Mouse (Mus musculus): ENCODE results near the gene Kctd6.
"Not testable (repeated sequence)": the region's sequence is repeated elsewhere in the genome, so short reads cannot be mapped to it uniquely, and the experiment has no call there.

Gene Kctd6

GRCm38 (mm10) chr14:8250141-8250871, 36.4 kb downstream of the Kctd6 start:
- no peak for DNase-seq (ENCODE audit: low spot score in 2 of 2)

GRCm38 (mm10) chr14:8251330-8251885, 37.5 kb downstream of the Kctd6 start:
- DNase-seq (ENCODE audit: low spot score in 2 of 2), result no peak

GRCm38 (mm10) chr14:8255076-8255729, 41.3 kb downstream of the Kctd6 start:
- DNase-seq (ENCODE audit: low spot score in 2 of 2), result peak; percentile 68 to 77

- DNase-seq (ENCODE audit: low spot score in 2 of 2), result no peak
These were observed 42.1 kb downstream of the Kctd6 start for GRCm38 (mm10) chr14:8256072-8256471.

GRCm38 (mm10) chr14:8256881-8257280, 42.9 kb downstream of the Kctd6 start:
- no peak for DNase-seq (ENCODE audit: low spot score in 2 of 2)

- DNase-seq (ENCODE audit: low spot score in 2 of 2), result no peak
These were observed 43.8 kb downstream of the Kctd6 start for GRCm38 (mm10) chr14:8257521-8258334.

- no peak for DNase-seq (ENCODE audit: low spot score in 2 of 2)
These were observed 44.3 kb downstream of the Kctd6 start for GRCm38 (mm10) chr14:8258335-8258627.

GRCm38 (mm10) chr14:8258752-8259151, 44.8 kb downstream of the Kctd6 start:
- no peak for DNase-seq (ENCODE audit: low spot score in 2 of 2)

- no peak for DNase-seq (ENCODE audit: low spot score in 2 of 2)
These were observed 45.2 kb downstream of the Kctd6 start, which contains the start of gene Acox2 for GRCm38 (mm10) chr14:8259166-8259565. Gene Acox2 (minus strand): TSS chr14:8259353.

- no peak for DNase-seq (ENCODE audit: low spot score in 2 of 2)
These were observed 46.3 kb downstream of the Kctd6 start for GRCm38 (mm10) chr14:8260214-8260613.

- no peak for DNase-seq (ENCODE audit: low spot score in 2 of 2)
These were observed 48.3 kb downstream of the Kctd6 start for GRCm38 (mm10) chr14:8262242-8262641.

GRCm38 (mm10) chr14:8264378-8264777, 50.4 kb downstream of the Kctd6 start:
- DNase-seq (ENCODE audit: low spot score in 2 of 2), result no peak

GRCm38 (mm10) chr14:8271281-8271680, 57.3 kb downstream of the Kctd6 start:
- not testable (repeated sequence) for DNase-seq (ENCODE audit: low spot score in 2 of 2)

Measured in right cerebral cortex, adult 2 months (tissue).